In the genomic region with DNA sequence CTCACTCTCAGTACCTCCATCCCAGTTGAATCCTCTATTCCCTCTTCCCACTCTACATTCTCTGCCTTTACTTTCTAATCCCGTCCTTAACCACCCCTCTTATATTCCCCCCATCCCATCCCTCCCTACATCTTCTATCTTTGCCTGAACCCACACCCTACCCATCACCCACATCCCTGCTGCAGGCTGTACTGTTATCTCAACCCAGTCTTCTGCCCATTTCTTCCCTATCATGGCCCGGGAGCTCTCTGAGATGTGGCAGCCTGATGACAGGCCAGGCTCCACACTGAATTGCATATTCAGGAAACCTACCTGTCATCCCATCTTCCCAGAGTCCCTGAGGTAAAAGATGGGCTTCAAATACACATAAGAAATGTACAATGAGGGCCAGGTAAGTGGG, we compare ENCODE assay signal across 22 mouse cellular contexts. TPM values are rescaled to one million over a fixed set of nuclear protein-coding genes. Genes with fewer than 3 reads are reported as not detected.
DNase-seq lines count a peak whose midpoint lies in the region; ATAC-seq and TF ChIP-seq lines count a peak whose summit lies in the region.
"Had no signal": no experiment of that assay in that cellular context is flagged by ENCODE, and none has a peak within 500 bp of the region (broad histone marks: within the 10 kb centered on the region; RNA-seq: fewer than 3 reads in every experiment).

No protein-coding gene starts in this region.

- DNase-seq in liver: peak; percentile 71
- no peak for DNase-seq in liver, embryonic 11.5 days (ENCODE audit: low spot score)
- no peak for DNase-seq in liver, embryonic 13.5 days
- DNase-seq in liver, postnatal 0 days: no peak
- DNase-seq in MN1 (ENCODE audit: low spot score): no peak
- no peak for DNase-seq in hindbrain, embryonic 11.5 days (ENCODE audit: low spot score)
- DNase-seq in lung, adult 2 months: no peak
- DNase-seq: adrenal gland, adult 8-10 months; adrenal gland, postnatal 14 days; cerebellum, adult 11-12 months; cerebellum, adult 2 months; cerebellum, adult 9-10 months; cerebellum, postnatal 10 days; cerebellum, postnatal 25 days; forebrain, postnatal 0 days had no signal

- H3K27me3 ChIP-seq in liver, embryonic 11.5 days (replicated peaks; ENCODE audit: control insufficient read depth, insufficient read depth, low read length): no peaks in the 10 kb centered on the region
- H3K27me3 ChIP-seq in liver, embryonic 13.5 days: no peaks in the 10 kb centered on the region
- H3K27me3 ChIP-seq in liver, embryonic 15.5 days: no peaks in the 10 kb centered on the region
- H3K27me3 ChIP-seq in liver, postnatal 0 days (ENCODE audit: insufficient read depth, low read length): no peaks in the 10 kb centered on the region
- no peaks in the 10 kb centered on the region for H3K27me3 ChIP-seq in hindbrain, embryonic 11.5 days (ENCODE audit: control insufficient read depth, insufficient read depth, low read length)
- H3K27me3 ChIP-seq: embryonic facial prominence, embryonic 12.5 days; forebrain, embryonic 13.5 days; forebrain, embryonic 15.5 days; Patski had no signal

- no peaks in the 10 kb centered on the region for H3K9me3 ChIP-seq in liver, embryonic 11.5 days (ENCODE audit: control insufficient read depth, low read length)
- no peaks in the 10 kb centered on the region for H3K9me3 ChIP-seq in liver, embryonic 13.5 days (replicated peaks)
- no peaks in the 10 kb centered on the region for H3K9me3 ChIP-seq in liver, embryonic 15.5 days (replicated peaks)
- H3K9me3 ChIP-seq in liver, postnatal 0 days (ENCODE audit: low read length): no peaks in the 10 kb centered on the region
- no peaks in the 10 kb centered on the region for H3K9me3 ChIP-seq in hindbrain, embryonic 11.5 days (ENCODE audit: control insufficient read depth, low read length)
- H3K9me3 ChIP-seq: embryonic facial prominence, embryonic 10.5 days; embryonic facial prominence, embryonic 12.5 days; forebrain, embryonic 13.5 days; forebrain, embryonic 15.5 days had no signal

- H3K9ac ChIP-seq in liver, embryonic 11.5 days (ENCODE audit: low read depth, low read length): no peak overlapping the region
- H3K9ac ChIP-seq in liver, embryonic 13.5 days: peak overlapping the region; percentile 48
- peak overlapping the region; percentile 21; the same call in 1 of the 2 replicates for H3K9ac ChIP-seq in liver, embryonic 15.5 days
- H3K9ac ChIP-seq in liver, postnatal 0 days (replicated peaks): no peak overlapping the region
- H3K9ac ChIP-seq in hindbrain, embryonic 11.5 days (ENCODE audit: low read depth, low read length): no peak overlapping the region
- H3K9ac ChIP-seq: forebrain, embryonic 13.5 days; forebrain, embryonic 15.5 days; forebrain, postnatal 0 days had no signal

- H3K4me1 ChIP-seq in liver, embryonic 11.5 days (replicated peaks; ENCODE audit: control insufficient read depth, insufficient read depth, low read length): peaks cover 64% of the 10 kb centered on the region
- H3K4me1 ChIP-seq in liver, embryonic 13.5 days (replicated peaks): peaks cover 92% of the 10 kb centered on the region
- H3K4me1 ChIP-seq in liver, embryonic 15.5 days (replicated peaks): peaks cover 96% of the 10 kb centered on the region
- H3K4me1 ChIP-seq in liver, postnatal 0 days (ENCODE audit: insufficient read depth): peaks cover 58% of the 10 kb centered on the region
- no peaks in the 10 kb centered on the region for H3K4me1 ChIP-seq in hindbrain, embryonic 11.5 days (replicated peaks; ENCODE audit: control insufficient read depth, insufficient read depth, low read length)
- H3K4me1 ChIP-seq in lung, adult 2 months (ENCODE audit: control insufficient read depth, insufficient read depth, low read length): no peaks in the 10 kb centered on the region

- no peak overlapping the region for H3K27ac ChIP-seq in liver, embryonic 11.5 days (ENCODE audit: low read depth, low read length)
- H3K27ac ChIP-seq in liver, embryonic 13.5 days: peak overlapping the region; percentile 96
- H3K27ac ChIP-seq in liver, embryonic 15.5 days (replicated peaks): peak overlapping the region; percentile 91
- no peak overlapping the region for H3K27ac ChIP-seq in liver, postnatal 0 days (ENCODE audit: low read depth)
- no peak overlapping the region for H3K27ac ChIP-seq in hindbrain, embryonic 11.5 days (ENCODE audit: low read depth, low read length)
- H3K27ac ChIP-seq: embryonic facial prominence, embryonic 10.5 days; embryonic facial prominence, embryonic 12.5 days; forebrain, embryonic 13.5 days; forebrain, embryonic 15.5 days had no signal

- WGBS in liver, embryonic 11.5 days: 51% methylated on average over 2 of the region's 2 CpGs
- 29% methylated on average over 2 of the region's 2 CpGs for WGBS in liver, embryonic 13.5 days (ENCODE audit: insufficient replicate concordance)
- 31% methylated on average over 2 of the region's 2 CpGs for WGBS in liver, embryonic 15.5 days (ENCODE audit: insufficient replicate concordance)
- 58% methylated on average over 2 of the region's 2 CpGs for WGBS in liver, postnatal 0 days (ENCODE audit: insufficient replicate concordance)
- WGBS in hindbrain, embryonic 11.5 days: 80% methylated on average over 2 of the region's 2 CpGs
- 93% methylated on average over 2 of the region's 2 CpGs for WGBS in lung, adult 2 months

- TF ChIP-seq EP300 in liver, postnatal 0 days (IDR thresholded peaks at IDR 0.05; ENCODE audit: low read depth): no peak

- no peak overlapping the region for H3K4me3 ChIP-seq in liver, embryonic 11.5 days (ENCODE audit: low read depth, low read length)
- peak overlapping the region; percentile 9; the same call in 1 of the 2 replicates for H3K4me3 ChIP-seq in liver, embryonic 13.5 days (replicated peaks)
- peak overlapping the region; percentile 18; the same call in 1 of the 2 replicates for H3K4me3 ChIP-seq in liver, embryonic 15.5 days (replicated peaks)
- H3K4me3 ChIP-seq in liver, postnatal 0 days (ENCODE audit: low read depth, low read length): no peak overlapping the region
- no peak overlapping the region for H3K4me3 ChIP-seq in hindbrain, embryonic 11.5 days (ENCODE audit: low read depth, low read length)
- no peak overlapping the region for H3K4me3 ChIP-seq in lung, adult 2 months (replicated peaks; ENCODE audit: extremely low read depth, low read depth, low read length)
- H3K4me3 ChIP-seq: embryonic facial prominence, embryonic 10.5 days; embryonic facial prominence, embryonic 12.5 days; forebrain, embryonic 13.5 days; forebrain, embryonic 15.5 days had no signal

- no peak for TF ChIP-seq POLR2A in lung, adult 2 months (IDR thresholded peaks at IDR 0.05; ENCODE audit: borderline replicate concordance, extremely low read depth, low read depth, low read length)

- no peak for TF ChIP-seq CTCF in liver, postnatal 0 days (IDR thresholded peaks at IDR 0.05; ENCODE audit: low read depth)
- no peak for TF ChIP-seq CTCF in lung, adult 2 months (IDR thresholded peaks at IDR 0.05; ENCODE audit: insufficient read depth, low read length)

- ATAC-seq in liver, embryonic 11.5 days (replicated peaks; ENCODE audit: low FRiP score): no peak
- ATAC-seq in liver, embryonic 13.5 days (ENCODE audit: low read depth): peak; percentile 64
- peak; percentile 32; the same call in 1 of the 2 replicates for ATAC-seq in liver, embryonic 15.5 days (ENCODE audit: insufficient read depth)
- no peak for ATAC-seq in liver, postnatal 0 days
- ATAC-seq in hindbrain, embryonic 11.5 days (ENCODE audit: low FRiP score): no peak
- ATAC-seq: activated CD4-positive, CD25-positive, alpha-beta regulatory T cell, adult 4 months; forebrain, embryonic 13.5 days; forebrain, embryonic 15.5 days; forebrain, postnatal 0 days; Patski had no signal

- no peaks in the 10 kb centered on the region for H3K36me3 ChIP-seq in liver, embryonic 11.5 days (ENCODE audit: control insufficient read depth, insufficient read depth, low read length)
- H3K36me3 ChIP-seq in liver, embryonic 13.5 days: peaks cover 46% of the 10 kb centered on the region
- H3K36me3 ChIP-seq in liver, embryonic 15.5 days (replicated peaks): peaks cover 68% of the 10 kb centered on the region
- H3K36me3 ChIP-seq in liver, postnatal 0 days (replicated peaks; ENCODE audit: insufficient read depth, low read length): peaks cover 28% of the 10 kb centered on the region
- peaks cover 4% of the 10 kb centered on the region for H3K36me3 ChIP-seq in hindbrain, embryonic 11.5 days (ENCODE audit: control insufficient read depth, insufficient read depth, low read length)

- no peak overlapping the region for H3K4me2 ChIP-seq in liver, embryonic 11.5 days
- H3K4me2 ChIP-seq in liver, embryonic 13.5 days: peak overlapping the region; percentile 86
- peak overlapping the region; percentile 49 for H3K4me2 ChIP-seq in liver, embryonic 15.5 days
- peak overlapping the region; percentile 22; the same call in 1 of the 2 replicates for H3K4me2 ChIP-seq in liver, postnatal 0 days (ENCODE audit: low read depth, low read length)
- H3K4me2 ChIP-seq in hindbrain, embryonic 11.5 days (replicated peaks; ENCODE audit: low read depth, low read length): no peak overlapping the region
- H3K4me2 ChIP-seq: embryonic facial prominence, embryonic 12.5 days; forebrain, embryonic 13.5 days; forebrain, embryonic 15.5 days had no signal

RNA-seq across cellular contexts. Expression of a gene that starts 14.2 kb away (rescaled TPM):
- 39.3 and 44.4 TPM in 2 replicates for polyA plus RNA-seq in liver, embryonic 11.5 days (2014; fragmentation: Nextera tagmentation; extraction: Ambion mirVana)
- 53.8 and 58.5 TPM in 2 replicates for polyA plus RNA-seq in liver, embryonic 13.5 days (2015; fragmentation: Nextera tagmentation; extraction: Ambion mirVana)
- 76.3 and 93.4 TPM in 2 replicates for polyA plus RNA-seq in liver, embryonic 15.5 days (2015; fragmentation: Nextera tagmentation; extraction: Ambion mirVana)
- 46.5 and 49.3 TPM in 2 replicates for polyA plus RNA-seq in liver, postnatal 0 days (2015; fragmentation: Nextera tagmentation; extraction: Ambion mirVana)
- polyA plus RNA-seq in hindbrain, embryonic 11.5 days (2014; fragmentation: Nextera tagmentation; extraction: Ambion mirVana): 72.1 and 72.9 TPM in 2 replicates
- polyA plus RNA-seq in lung, adult 2 months (2012; rRNA removed): 180 and 201 TPM in 2 replicates

RNA-seq across cellular contexts. Expression of a gene that starts 14.2 kb away (rescaled TPM):
- 33.9 and 35.1 TPM in 2 replicates for polyA plus RNA-seq in liver, embryonic 11.5 days (2014; fragmentation: Nextera tagmentation; extraction: Ambion mirVana)
- 19.7 and 22.8 TPM in 2 replicates for polyA plus RNA-seq in liver, embryonic 13.5 days (2015; fragmentation: Nextera tagmentation; extraction: Ambion mirVana)
- 15.7 and 17.3 TPM in 2 replicates for polyA plus RNA-seq in liver, embryonic 15.5 days (2015; fragmentation: Nextera tagmentation; extraction: Ambion mirVana)
- 8.6 and 9.0 TPM in 2 replicates for polyA plus RNA-seq in liver, postnatal 0 days (2015; fragmentation: Nextera tagmentation; extraction: Ambion mirVana)
- polyA plus RNA-seq in hindbrain, embryonic 11.5 days (2014; fragmentation: Nextera tagmentation; extraction: Ambion mirVana): 22.4 and 24.5 TPM in 2 replicates
- polyA plus RNA-seq in lung, adult 2 months (2012; rRNA removed): 22.4 and 28.5 TPM in 2 replicates

RNA-seq across cellular contexts. Expression of a gene that starts 15.7 kb away (rescaled TPM):
- polyA plus RNA-seq in liver, embryonic 11.5 days (2014; fragmentation: Nextera tagmentation; extraction: Ambion mirVana): 0.33 and 0.40 TPM in 2 replicates
- polyA plus RNA-seq in liver, embryonic 13.5 days (2015; fragmentation: Nextera tagmentation; extraction: Ambion mirVana): 0.08 and 0.12 TPM in 2 replicates
- 0.10 and 0.16 TPM in 2 replicates for polyA plus RNA-seq in liver, embryonic 15.5 days (2015; fragmentation: Nextera tagmentation; extraction: Ambion mirVana)
- polyA plus RNA-seq in liver, postnatal 0 days (2015; fragmentation: Nextera tagmentation; extraction: Ambion mirVana): 0.04 TPM in 1 of 2 replicates, not detected in the other
- polyA plus RNA-seq in hindbrain, embryonic 11.5 days (2014; fragmentation: Nextera tagmentation; extraction: Ambion mirVana): 0.21 and 0.96 TPM in 2 replicates
- polyA plus RNA-seq in lung, adult 2 months (2012; rRNA removed): 1.3 and 1.8 TPM in 2 replicates
- polyA plus RNA-seq: activated CD4-positive, CD25-positive, alpha-beta regulatory T cell, adult 4 months had no signal

RNA-seq across cellular contexts. Expression of a gene that starts 39.7 kb away (rescaled TPM):
- 0.80 and 0.84 TPM in 2 replicates for polyA plus RNA-seq in liver, embryonic 11.5 days (2014; fragmentation: Nextera tagmentation; extraction: Ambion mirVana)
- 0.78 and 0.88 TPM in 2 replicates for polyA plus RNA-seq in liver, embryonic 13.5 days (2015; fragmentation: Nextera tagmentation; extraction: Ambion mirVana)
- 0.67 and 0.75 TPM in 2 replicates for polyA plus RNA-seq in liver, embryonic 15.5 days (2015; fragmentation: Nextera tagmentation; extraction: Ambion mirVana)
- 0.25 and 0.28 TPM in 2 replicates for polyA plus RNA-seq in liver, postnatal 0 days (2015; fragmentation: Nextera tagmentation; extraction: Ambion mirVana)
- polyA plus RNA-seq in hindbrain, embryonic 11.5 days (2014; fragmentation: Nextera tagmentation; extraction: Ambion mirVana): 0.53 and 1.0 TPM in 2 replicates
- 62.0 and 67.4 TPM in 2 replicates for polyA plus RNA-seq in lung, adult 2 months (2012; rRNA removed)

RNA-seq across cellular contexts. Expression of a gene that starts 52.1 kb away (rescaled TPM):
- 23.0 and 24.3 TPM in 2 replicates for polyA plus RNA-seq in liver, embryonic 11.5 days (2014; fragmentation: Nextera tagmentation; extraction: Ambion mirVana)
- 20.7 and 21.7 TPM in 2 replicates for polyA plus RNA-seq in liver, embryonic 13.5 days (2015; fragmentation: Nextera tagmentation; extraction: Ambion mirVana)
- polyA plus RNA-seq in liver, embryonic 15.5 days (2015; fragmentation: Nextera tagmentation; extraction: Ambion mirVana): 28.2 and 29.6 TPM in 2 replicates
- 18.3 and 18.5 TPM in 2 replicates for polyA plus RNA-seq in liver, postnatal 0 days (2015; fragmentation: Nextera tagmentation; extraction: Ambion mirVana)
- 18.4 and 21.0 TPM in 2 replicates for polyA plus RNA-seq in hindbrain, embryonic 11.5 days (2014; fragmentation: Nextera tagmentation; extraction: Ambion mirVana)
- polyA plus RNA-seq in lung, adult 2 months (2012; rRNA removed): 50.7 and 56.1 TPM in 2 replicates

Comparison
In these comparisons a context has a peak if more than half of its experiments do, and no peak if none do; other contexts are left out.
1. ATAC-seq: peak in liver, embryonic 13.5 days (single experiment) and liver, embryonic 15.5 days (single experiment); none in liver, embryonic 11.5 days (single experiment), liver, postnatal 0 days (single experiment) and hindbrain, embryonic 11.5 days (single experiment).
2. H3K27ac ChIP-seq: peak in liver, embryonic 13.5 days (single experiment) and liver, embryonic 15.5 days (single experiment); none in liver, embryonic 11.5 days (single experiment), liver, postnatal 0 days (single experiment) and hindbrain, embryonic 11.5 days (single experiment).
3. H3K4me2 ChIP-seq: peak in liver, embryonic 13.5 days (single experiment), liver, embryonic 15.5 days (single experiment) and liver, postnatal 0 days (single experiment); none in liver, embryonic 11.5 days (single experiment) and hindbrain, embryonic 11.5 days (single experiment).
4. H3K4me3 ChIP-seq: peak in liver, embryonic 13.5 days (single experiment) and liver, embryonic 15.5 days (single experiment); none in liver, embryonic 11.5 days (single experiment), liver, postnatal 0 days (single experiment), hindbrain, embryonic 11.5 days (single experiment) and lung, adult 2 months (single experiment).
5. H3K9ac ChIP-seq: peak in liver, embryonic 13.5 days (single experiment) and liver, embryonic 15.5 days (single experiment); none in liver, embryonic 11.5 days (single experiment), liver, postnatal 0 days (single experiment) and hindbrain, embryonic 11.5 days (single experiment).